Mouse (Mus musculus) liver, embryonic 14.5 days (tissue): ENCODE measurements around the gene Tmtc1.

Experiments used
- CTCF ChIP-seq: IDR thresholded peaks from 2 replicates; pipeline ENCODE4 v1.5.1; 2016; ENCODE audit warnings: antibody characterized with exemption, low read depth, control low read depth
- EP300 ChIP-seq: IDR thresholded peaks from 2 replicates; pipeline ENCODE4 v1.6.1; 2016; ENCODE audit warnings: antibody characterized with exemption, low read depth

- TF ChIP-seq CTCF (no peak), EP300 (no peak)
These were observed 90.1 kb downstream of the Tmtc1 start for GRCm38 (mm10) chr6:148354151-148354508.
